Mouse (Mus musculus) heart, postnatal 36 days (tissue): ENCODE data around the gene Rab4a. TPM values are rescaled to one million over a fixed set of nuclear protein-coding genes. Genes with fewer than 3 reads are reported as not detected.

Source experiments
- DNase-seq, 2 experiments: peaks; one replicate each; pipeline ENCODE4 v3.0.0; 2021 to 2022
- intact Hi-C: fragments of 180-260 bp; cut with DNase I; formaldehyde crosslinking; loops from one replicate; pipeline ENCODE4 v1.15.1; 2025
- total RNA-seq, 2 experiments: library from RNA; stranded (reverse); gene quantifications; 2 replicates each; pipeline ENCODE4 v1.2.3; 2021

Gene Rab4a
- total RNA-seq, 2 experiments from 2014 or later: 7.3 to 7.9 TPM

DNA sequence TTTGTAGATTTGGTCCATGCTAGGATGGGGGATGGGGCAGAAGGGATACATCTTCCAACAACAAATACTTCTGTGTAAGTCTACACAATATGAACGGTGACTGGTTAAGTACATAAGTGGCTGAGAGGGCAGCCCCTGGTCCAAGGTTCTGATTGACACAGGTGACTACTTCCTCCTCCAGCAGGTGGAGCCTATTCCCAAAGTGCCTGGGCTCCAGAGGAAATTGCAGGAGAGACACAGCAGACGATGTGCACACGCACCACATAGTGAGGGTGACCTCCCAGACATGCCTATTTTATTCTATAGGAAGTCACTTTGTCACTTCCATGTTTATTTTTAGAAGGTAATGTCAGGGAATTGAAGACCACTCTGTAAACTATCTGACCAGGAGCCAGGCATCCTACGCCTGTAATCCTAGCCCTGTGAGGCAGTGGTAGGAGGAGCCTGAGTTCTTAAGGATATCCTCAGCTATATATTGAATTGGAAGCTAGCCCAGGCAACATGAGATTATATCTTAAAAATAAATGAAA is 75.1 kb downstream of the Rab4a start:
- intact Hi-C loops: no loop called here
- no peak for DNase-seq

DNA sequence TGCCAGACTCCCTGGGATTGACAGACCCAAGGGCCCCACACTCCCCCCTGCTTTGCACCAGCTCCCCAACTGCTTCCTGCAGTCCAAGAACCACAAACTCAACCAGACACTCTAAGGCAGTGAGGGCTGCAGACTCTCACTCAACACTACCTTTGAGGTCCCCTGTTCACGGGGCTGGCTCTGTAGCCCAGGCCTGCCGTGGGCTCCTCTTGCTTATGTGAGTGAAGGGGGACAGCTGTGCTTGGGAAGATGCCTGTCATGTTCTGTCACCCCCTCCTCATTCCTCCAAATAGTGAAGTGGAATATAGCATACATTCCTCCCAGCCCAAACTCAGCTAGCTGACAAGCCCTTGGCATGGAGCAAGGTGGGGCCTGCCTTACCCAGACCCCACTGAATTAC is 76.6 kb downstream of the Rab4a start:
- DNase-seq: no peak

DNA sequence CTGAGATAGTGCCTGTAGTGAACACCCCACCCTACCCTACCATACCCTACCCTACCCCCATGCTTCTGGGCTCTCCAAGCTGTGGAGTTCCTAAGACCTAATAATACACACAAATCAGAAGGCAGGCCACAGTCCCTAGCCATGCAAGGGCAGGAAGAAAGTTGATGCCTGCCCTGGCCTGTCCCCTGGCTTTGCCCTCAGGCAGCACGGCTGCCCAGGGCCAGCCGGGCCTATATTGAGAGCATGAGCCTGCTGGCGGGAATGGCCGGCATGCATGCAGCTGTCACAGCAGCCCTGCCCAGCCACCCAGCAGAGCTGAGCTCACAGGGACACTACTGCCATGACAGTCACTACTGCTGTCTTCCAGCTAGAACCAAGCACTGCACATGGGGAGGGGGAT is 77.3 kb downstream of the Rab4a start:
- no peak for DNase-seq
- intact Hi-C loops: no loop called here

More for the DNA sequence above, 76.6 kb downstream of the Rab4a start:
- intact Hi-C loops: no loop called here

Other genes starting within 250 kb of the Rab4a start
- gene Rhou, start 152.1 kb upstream of the Rab4a start, total RNA-seq: 1 to 10 TPM; 6.6 to 8.3 TPM
- 1 to 10 TPM; 1.3 to 1.6 TPM for gene Ccsap, start 54.2 kb downstream of the Rab4a start, total RNA-seq
- gene Acta1, start 88.8 kb downstream of the Rab4a start, total RNA-seq: 100 to 1,000 TPM; 656 to 855 TPM
- 10 to 100 TPM; 11.2 TPM for gene Nup133, start 143.3 kb downstream of the Rab4a start, total RNA-seq
- 10 to 100 TPM; 43.2 to 52.8 TPM for gene Abcb10, start 177.1 kb downstream of the Rab4a start, total RNA-seq
- 10 to 100 TPM; 13.8 to 14.0 TPM for gene Taf5l, start 215.4 kb downstream of the Rab4a start, total RNA-seq
- 1 to 10 TPM; 6.3 TPM for gene Urb2, start 215.5 kb downstream of the Rab4a start, total RNA-seq